29 mouse cellular contexts compared by ENCODE assay signal in genomic region chr16:23921697-23922096, GRCm38 (mm10). TPM values are rescaled to one million over a fixed set of nuclear protein-coding genes. Genes with fewer than 3 reads are reported as not detected.
DNase-seq lines count a peak whose midpoint lies in the region; ATAC-seq and TF ChIP-seq lines count a peak whose summit lies in the region.
"Had no signal": no experiment of that assay in that cellular context is flagged by ENCODE, and none has a peak within 500 bp of the region (broad histone marks: within the 10 kb centered on the region; RNA-seq: fewer than 3 reads in every experiment).

No protein-coding gene starts in this region.

- H3K9me3 ChIP-seq in forebrain, embryonic 10.5 days = no peaks in the 10 kb centered on the region
- no peaks in the 10 kb centered on the region for H3K9me3 ChIP-seq in forebrain, postnatal 0 days (ENCODE audit: low read length)
- H3K9me3 ChIP-seq in midbrain, postnatal 0 days (ENCODE audit: low read length) = no peaks in the 10 kb centered on the region
- H3K9me3 ChIP-seq: embryonic facial prominence, embryonic 13.5 days; embryonic facial prominence, embryonic 15.5 days; forebrain, embryonic 13.5 days; forebrain, embryonic 15.5 days had no signal

- no peaks in the 10 kb centered on the region for H3K27me3 ChIP-seq in forebrain, embryonic 10.5 days (ENCODE audit: poor library complexity, severe bottlenecking)
- no peaks in the 10 kb centered on the region for H3K27me3 ChIP-seq in forebrain, postnatal 0 days (ENCODE audit: insufficient read depth, low read length)
- H3K27me3 ChIP-seq in midbrain, postnatal 0 days (ENCODE audit: insufficient read depth, low read length) = no peaks in the 10 kb centered on the region
- H3K27me3 ChIP-seq: embryonic facial prominence, embryonic 13.5 days; embryonic facial prominence, embryonic 15.5 days; forebrain, embryonic 13.5 days; forebrain, embryonic 15.5 days had no signal

- 84% methylated on average over 5 of the region's 5 CpGs for WGBS in forebrain, embryonic 10.5 days
- 57% methylated on average over 5 of the region's 5 CpGs for WGBS in forebrain, postnatal 0 days
- WGBS in midbrain, postnatal 0 days = 77% methylated on average over 5 of the region's 5 CpGs

- no peak for TF ChIP-seq CTCF in forebrain, postnatal 0 days (IDR thresholded peaks at IDR 0.05; ENCODE audit: low read depth)
- no peak for TF ChIP-seq CTCF in midbrain, postnatal 0 days (IDR thresholded peaks at IDR 0.05)

- no peak overlapping the region for H3K4me2 ChIP-seq in forebrain, postnatal 0 days (ENCODE audit: low read depth)
- no peak overlapping the region for H3K4me2 ChIP-seq in midbrain, postnatal 0 days (ENCODE audit: low read depth, low read length, poor library complexity, severe bottlenecking)
- H3K4me2 ChIP-seq: embryonic facial prominence, embryonic 13.5 days; embryonic facial prominence, embryonic 15.5 days; forebrain, embryonic 13.5 days; forebrain, embryonic 15.5 days had no signal

- no peak overlapping the region for H3K27ac ChIP-seq in forebrain, embryonic 10.5 days
- H3K27ac ChIP-seq in forebrain, postnatal 0 days (ENCODE audit: low read depth, low read length) = no peak overlapping the region
- H3K27ac ChIP-seq in midbrain, postnatal 0 days (ENCODE audit: low read depth, low read length) = no peak overlapping the region
- H3K27ac ChIP-seq: embryonic facial prominence, embryonic 13.5 days; embryonic facial prominence, embryonic 15.5 days; forebrain, embryonic 13.5 days; forebrain, embryonic 15.5 days had no signal

- DNase-seq in forebrain, embryonic 10.5 days (ENCODE audit: extremely low spot score, low spot score) = peak; percentile 4
- no peak for DNase-seq in forebrain, postnatal 0 days
- peak; percentile 72 for DNase-seq in R1 (ENCODE audit: low read depth, low spot score)
- DNase-seq in midbrain, postnatal 0 days (ENCODE audit: low spot score) = no peak
- DNase-seq in layer of hippocampus, adult 11-12 months (ENCODE audit: low spot score) = no peak
- DNase-seq: adrenal gland, adult 8-10 months; adrenal gland, postnatal 14 days; adrenal gland, postnatal 36 days; B cell, adult 2 months; cerebellum, adult 11-12 months; cerebellum, adult 2 months; cerebellum, adult 9-11 months; cerebellum, postnatal 14 days; cerebellum, postnatal 36 days; embryo, embryonic 11 days had no signal

- ATAC-seq in forebrain, postnatal 0 days = no peak
- no peak for ATAC-seq in midbrain, postnatal 0 days (ENCODE audit: low FRiP score)
- ATAC-seq: activated CD4-positive, CD25-positive, alpha-beta regulatory T cell, adult 4 months; CD4-positive, CD25-positive, alpha-beta regulatory T cell, adult 4 months; forebrain, embryonic 13.5 days; forebrain, embryonic 15.5 days; Patski had no signal

- H3K4me1 ChIP-seq in forebrain, embryonic 10.5 days = no peaks in the 10 kb centered on the region
- H3K4me1 ChIP-seq in forebrain, postnatal 0 days (ENCODE audit: insufficient read depth) = no peaks in the 10 kb centered on the region
- H3K4me1 ChIP-seq in midbrain, postnatal 0 days (ENCODE audit: insufficient read depth, low read length) = no peaks in the 10 kb centered on the region
- H3K4me1 ChIP-seq: embryonic facial prominence, embryonic 13.5 days; embryonic facial prominence, embryonic 15.5 days; forebrain, embryonic 13.5 days; forebrain, embryonic 15.5 days had no signal

- no peak overlapping the region for H3K9ac ChIP-seq in forebrain, postnatal 0 days
- no peak overlapping the region for H3K9ac ChIP-seq in midbrain, postnatal 0 days (replicated peaks; ENCODE audit: low read length, poor library complexity, severe bottlenecking)
- H3K9ac ChIP-seq: embryonic facial prominence, embryonic 13.5 days; embryonic facial prominence, embryonic 15.5 days; forebrain, embryonic 13.5 days; forebrain, embryonic 15.5 days had no signal

- no peak overlapping the region for H3K4me3 ChIP-seq in forebrain, embryonic 10.5 days
- no peak overlapping the region for H3K4me3 ChIP-seq in forebrain, postnatal 0 days (ENCODE audit: low read depth, low read length)
- no peak overlapping the region for H3K4me3 ChIP-seq in midbrain, postnatal 0 days (ENCODE audit: low read depth, low read length)
- H3K4me3 ChIP-seq: embryonic facial prominence, embryonic 13.5 days; embryonic facial prominence, embryonic 15.5 days; erythroblast, embryonic 14.5 days; forebrain, embryonic 13.5 days; forebrain, embryonic 15.5 days had no signal

- H3K36me3 ChIP-seq in forebrain, embryonic 10.5 days (replicated peaks) = no peaks in the 10 kb centered on the region
- H3K36me3 ChIP-seq in forebrain, postnatal 0 days (ENCODE audit: insufficient read depth) = no peaks in the 10 kb centered on the region
- H3K36me3 ChIP-seq in midbrain, postnatal 0 days (ENCODE audit: insufficient read depth, low read length) = no peaks in the 10 kb centered on the region
- H3K36me3 ChIP-seq: embryonic facial prominence, embryonic 13.5 days; embryonic facial prominence, embryonic 15.5 days; forebrain, embryonic 15.5 days; G1E had no signal

RNA-seq across cellular contexts. Expression of gene Rtp2, which starts 10.5 kb away (rescaled TPM):
- not detected in 2 replicates for polyA plus RNA-seq in forebrain, embryonic 10.5 days (2016; fragmentation: Nextera tagmentation; extraction: Ambion mirVana)
- 0.38 and 0.62 TPM in 2 replicates for total RNA-seq in forebrain, postnatal 0 days (2014; rRNA removed)
- 0.24 and 0.36 TPM in 2 replicates for polyA plus RNA-seq in forebrain, postnatal 0 days (2015; fragmentation: Nextera tagmentation; extraction: Ambion mirVana)
- 0.47 and 1.4 TPM in 2 replicates for total RNA-seq in midbrain, postnatal 0 days (2014; rRNA removed)
- 0.22 and 0.56 TPM in 2 replicates for polyA plus RNA-seq in midbrain, postnatal 0 days (2015; fragmentation: Nextera tagmentation; extraction: Ambion mirVana)
- total RNA-seq: adrenal gland, adult 18-20 months; adrenal gland, adult 8-10 months; adrenal gland, postnatal 14 days; adrenal gland, postnatal 36 days; CH12.LX; common myeloid progenitor, adult 5-6 weeks; G1E had no signal
- polyA plus RNA-seq: activated CD4-positive, CD25-positive, alpha-beta regulatory T cell, adult 4 months; cerebellum, adult 2 months; embryonic facial prominence, embryonic 11.5 days; erythroblast, embryonic 14.5 days; forebrain, embryonic 11.5 days; forebrain, embryonic 13.5 days; forebrain, embryonic 15.5 days; G1E; Patski had no signal

RNA-seq across cellular contexts. Expression of gene Sst, which starts 30.9 kb away (rescaled TPM):
- polyA plus RNA-seq in forebrain, embryonic 10.5 days (2016; fragmentation: Nextera tagmentation; extraction: Ambion mirVana) = 0.68 and 0.95 TPM in 2 replicates
- 220 and 230 TPM in 2 replicates for total RNA-seq in forebrain, postnatal 0 days (2014; rRNA removed)
- 513 and 516 TPM in 2 replicates for polyA plus RNA-seq in forebrain, postnatal 0 days (2015; fragmentation: Nextera tagmentation; extraction: Ambion mirVana)
- 380 and 464 TPM in 2 replicates for total RNA-seq in midbrain, postnatal 0 days (2014; rRNA removed)
- polyA plus RNA-seq in midbrain, postnatal 0 days (2015; fragmentation: Nextera tagmentation; extraction: Ambion mirVana) = 510 and 559 TPM in 2 replicates
- total RNA-seq: adrenal gland, adult 18-20 months; adrenal gland, postnatal 14 days; adrenal gland, postnatal 36 days; CH12.LX; common myeloid progenitor, adult 5-6 weeks; G1E had no signal
- polyA plus RNA-seq: activated CD4-positive, CD25-positive, alpha-beta regulatory T cell, adult 4 months; CD4-positive, CD25-positive, alpha-beta regulatory T cell, adult 4 months; erythroblast, embryonic 14.5 days; G1E; Patski had no signal

Comparison
In these comparisons a context has a peak if more than half of its experiments do, and no peak if none do; other contexts are left out.
1. DNase-seq: peak in forebrain, embryonic 10.5 days (single experiment) and R1 (single experiment); none in forebrain, postnatal 0 days (single experiment), midbrain, postnatal 0 days (single experiment) and layer of hippocampus, adult 11-12 months (single experiment).
2. RNA of gene Sst, which starts 30.9 kb away (polyA plus RNA-seq): 513 to 516 TPM in forebrain, postnatal 0 days and 510 to 559 TPM in midbrain, postnatal 0 days; 0.68 to 0.95 TPM in forebrain, embryonic 10.5 days; every median in the first group is over 100 times any median in the second.